Mouse (Mus musculus) cerebellum, adult (tissue): ENCODE data around the gene Gse1.

ENCODE experiments used
- ATAC-seq: cut with Nextera tagmentation; 2 replicates; pipeline ENCODE4 v1.9.2; 2017; ENCODE audit warnings: mild to moderate bottlenecking, moderate library complexity, mixed read lengths; ENCODE audit not compliant: insufficient number of reproducible peaks, low FRiP score, low TSS enrichment

Gene Gse1

GRCm38 (mm10) chr8:120487377-120487728, 259.1 kb downstream of the Gse1 start:
- 0 out of 2 replicates have a peak, but pooled peaks have one; percentile 3 for ATAC-seq

GRCm38 (mm10) chr8:120487729-120488510, 259.7 kb downstream of the Gse1 start:
- 0 out of 2 replicates have a peak, but pooled peaks have one; percentile 17 for ATAC-seq

- ATAC-seq: no peak
Observed at GRCm38 (mm10) chr8:120488636-120489131, 260.4 kb downstream of the Gse1 start.

GRCm38 (mm10) chr8:120489142-120489754, 261.0 kb downstream of the Gse1 start:
- no peak for ATAC-seq

- ATAC-seq: no peak
Observed at GRCm38 (mm10) chr8:120489771-120490281, 261.6 kb downstream of the Gse1 start.

GRCm38 (mm10) chr8:120490354-120491141, 262.3 kb downstream of the Gse1 start:
- no peak for ATAC-seq

- no peak for ATAC-seq
Observed at GRCm38 (mm10) chr8:120491166-120491793, 263.0 kb downstream of the Gse1 start.

- ATAC-seq: no peak
Observed at GRCm38 (mm10) chr8:120492193-120492880, 264.1 kb downstream of the Gse1 start.

GRCm38 (mm10) chr8:120492881-120493220, 264.6 kb downstream of the Gse1 start:
- no peak for ATAC-seq

- ATAC-seq: no peak
Observed at GRCm38 (mm10) chr8:120493508-120494464, 265.5 kb downstream of the Gse1 start.

- no peak for ATAC-seq
Observed at GRCm38 (mm10) chr8:120494903-120495302, 266.6 kb downstream of the Gse1 start.

GRCm38 (mm10) chr8:120495461-120495860, 267.2 kb downstream of the Gse1 start:
- ATAC-seq: no peak

- no peak for ATAC-seq
Observed at GRCm38 (mm10) chr8:120496478-120496877, 268.2 kb downstream of the Gse1 start.

GRCm38 (mm10) chr8:120497503-120497946, 269.3 kb downstream of the Gse1 start:
- no peak for ATAC-seq

GRCm38 (mm10) chr8:120498349-120498831, 270.1 kb downstream of the Gse1 start:
- no peak for ATAC-seq

- ATAC-seq: peak; percentile 71
Observed at GRCm38 (mm10) chr8:120498926-120499605, 270.8 kb downstream of the Gse1 start.

- ATAC-seq: no peak
Observed at GRCm38 (mm10) chr8:120500701-120501261, 272.5 kb downstream of the Gse1 start.

GRCm38 (mm10) chr8:120501426-120501825, 273.2 kb downstream of the Gse1 start:
- no peak for ATAC-seq
